Mouse (Mus musculus): ENCODE measurements around the gene Slc35a5. TPM values are rescaled to one million over a fixed set of nuclear protein-coding genes. Genes with fewer than 3 reads are reported as not detected.

The Slc35a5 gene
- total RNA-seq (2014; rRNA removed; ENCODE audit: low replicate concordance) (20.5 and 47.7 TPM in 2 replicates), polyA plus RNA-seq (2015; fragmentation: Nextera tagmentation; extraction: Ambion mirVana) (11.6 and 12.0 TPM in 2 replicates)

DNA sequence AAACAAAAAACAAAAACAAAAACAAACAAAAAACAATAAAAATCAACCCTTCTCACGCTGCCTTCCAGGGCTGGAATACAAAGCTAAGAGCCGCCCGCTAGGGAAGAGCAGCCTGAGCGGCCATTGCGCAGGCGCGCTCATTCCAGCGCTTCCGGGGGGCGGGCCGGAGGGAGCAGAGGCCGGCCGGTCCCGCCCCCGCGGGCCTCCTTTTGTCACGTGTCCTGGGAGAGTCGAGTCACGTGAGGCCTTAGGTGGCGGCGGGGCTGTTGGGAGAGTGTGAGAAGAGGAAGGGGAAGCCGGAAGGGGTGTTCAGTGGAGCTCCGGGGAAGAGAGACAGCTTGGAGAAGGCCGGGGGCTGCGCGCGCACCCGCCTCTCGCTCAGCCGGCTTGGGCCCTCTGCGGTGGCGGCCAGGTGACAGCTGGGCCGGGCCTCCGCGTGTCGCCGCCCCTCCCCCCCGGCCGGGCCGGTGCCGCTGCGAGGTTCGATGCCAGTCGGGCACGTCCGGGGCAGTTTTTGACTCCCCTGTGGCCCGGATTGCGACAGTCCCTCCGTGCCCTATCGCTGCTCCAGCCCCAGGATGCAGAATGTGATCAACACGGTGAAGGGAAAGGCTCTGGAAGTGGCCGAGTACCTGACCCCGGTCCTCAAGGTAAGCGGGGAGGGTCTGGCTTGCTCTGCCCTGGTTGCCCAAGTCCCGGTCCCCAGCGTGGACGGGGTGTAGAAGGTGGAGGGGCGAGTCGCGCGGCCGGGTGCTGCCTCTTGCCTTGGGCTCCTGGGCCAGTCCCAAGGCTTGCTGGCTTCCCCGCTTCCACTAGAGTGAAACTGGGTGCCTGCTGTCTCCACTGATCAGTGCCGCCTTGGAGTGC is at the start of gene Slc35a5, which contains the start of gene Atg3:
Slc35a5 (minus strand) TSS at position 185 of the 867 bp plus-strand sequence.
Atg3 (plus strand) TSS at position 264 of the 867 bp plus-strand sequence.
- Histone ChIP-seq H3K27ac (ENCODE audit: low read depth) (peak within 1 kb of the TSS; percentile 97), H3K9me3 (replicated peaks; ENCODE audit: control insufficient read depth, low read length) (no peaks in the 10 kb centered on the region), H3K27me3 (ENCODE audit: control insufficient read depth, insufficient read depth, low read length) (no peaks in the 10 kb centered on the region), H3K4me2 (ENCODE audit: low read depth, low read length) (peak within 1 kb of the TSS; percentile 71), H3K9ac (replicated peaks; ENCODE audit: low read depth, low read length) (peak within 1 kb of the TSS; percentile 95), H3K4me1 (ENCODE audit: control insufficient read depth, insufficient read depth) (peaks cover 9% of the 10 kb centered on the region; the same call in 1 of the 2 replicates), H3K4me3 (ENCODE audit: low read depth, low read length) (peak within 1 kb of the TSS; percentile 96), H3K36me3 (replicated peaks; ENCODE audit: control insufficient read depth, insufficient read depth, low read length) (peaks cover 15% of the 10 kb centered on the region; the same call in 1 of the 2 replicates)
- TF ChIP-seq CTCF (IDR thresholded peaks at IDR 0.05; ENCODE audit: low read depth), result no peak
- no peak for TF ChIP-seq EP300 (IDR thresholded peaks at IDR 0.05; ENCODE audit: low read depth)
- ATAC-seq (ENCODE audit: insufficient read depth, low read depth) (peak; percentile 98), DNase-seq (ENCODE audit: low spot score) (peak; percentile 99)
- 1% methylated on average over 53 of the region's 64 CpGs for WGBS

- 71% methylated on average over 12 of the region's 12 CpGs for WGBS
Observed at GRCm38 (mm10) chr16:45204859-45205670, 46.6 kb upstream of the Slc35a5 start.

DNA sequence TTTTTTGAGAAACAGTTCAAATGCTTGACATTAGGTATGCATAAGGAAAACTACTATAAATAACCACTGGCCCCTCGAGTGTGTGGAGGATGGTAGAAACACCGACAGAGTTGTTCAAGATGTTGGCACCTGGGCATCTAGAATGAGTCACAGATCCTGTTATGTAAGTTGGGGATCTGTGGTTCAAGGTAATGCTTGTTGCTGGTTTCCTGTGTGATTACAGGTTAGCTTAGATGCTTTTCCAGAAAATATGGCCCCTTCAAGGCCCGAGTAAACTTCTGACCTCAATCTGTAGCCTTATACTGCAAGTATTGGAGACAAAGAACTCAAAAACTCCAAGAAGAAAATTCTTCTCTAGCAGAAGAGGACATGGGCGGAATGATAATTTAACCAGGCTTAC is 45.9 kb upstream of the Slc35a5 start:
- H3K4me1 ChIP-seq (ENCODE audit: control insufficient read depth, insufficient read depth), result no peaks in the 10 kb centered on the region
- H3K4me3 ChIP-seq (ENCODE audit: low read depth, low read length), result no peak overlapping the region
- H3K27ac ChIP-seq (ENCODE audit: low read depth), result no peak overlapping the region
- H3K27me3 ChIP-seq (ENCODE audit: control insufficient read depth, insufficient read depth, low read length), result no peaks in the 10 kb centered on the region
- TF ChIP-seq EP300 (IDR thresholded peaks at IDR 0.05; ENCODE audit: low read depth) (no peak), CTCF (IDR thresholded peaks at IDR 0.05; ENCODE audit: low read depth) (no peak)
- H3K9ac ChIP-seq (replicated peaks; ENCODE audit: low read depth, low read length), result no peak overlapping the region
- H3K4me2 ChIP-seq (ENCODE audit: low read depth, low read length), result no peak overlapping the region
- DNase-seq (ENCODE audit: low spot score) (no peak), ATAC-seq (ENCODE audit: insufficient read depth, low read depth) (no peak)
- no peaks in the 10 kb centered on the region for H3K36me3 ChIP-seq (replicated peaks; ENCODE audit: control insufficient read depth, insufficient read depth, low read length)
- no peaks in the 10 kb centered on the region for H3K9me3 ChIP-seq (replicated peaks; ENCODE audit: control insufficient read depth, low read length)
- 58% methylated on average over 4 of the region's 4 CpGs for WGBS

More at GRCm38 (mm10) chr16:45204859-45205670, 46.6 kb upstream of the Slc35a5 start:
- DNase-seq (ENCODE audit: low spot score), result no peak
- Histone ChIP-seq H3K27me3 (ENCODE audit: control insufficient read depth, insufficient read depth, low read length) (no peaks in the 10 kb centered on the region), H3K9me3 (replicated peaks; ENCODE audit: control insufficient read depth, low read length) (no peaks in the 10 kb centered on the region), H3K4me3 (ENCODE audit: low read depth, low read length) (no peak overlapping the region), H3K36me3 (replicated peaks; ENCODE audit: control insufficient read depth, insufficient read depth, low read length) (no peaks in the 10 kb centered on the region), H3K9ac (replicated peaks; ENCODE audit: low read depth, low read length) (no peak overlapping the region), H3K4me2 (ENCODE audit: low read depth, low read length) (no peak overlapping the region), H3K4me1 (ENCODE audit: control insufficient read depth, insufficient read depth) (no peaks in the 10 kb centered on the region), H3K27ac (ENCODE audit: low read depth) (no peak overlapping the region)
- TF ChIP-seq EP300 (IDR thresholded peaks at IDR 0.05; ENCODE audit: low read depth), result no peak
- ATAC-seq (ENCODE audit: insufficient read depth, low read depth), result no peak

DNA sequence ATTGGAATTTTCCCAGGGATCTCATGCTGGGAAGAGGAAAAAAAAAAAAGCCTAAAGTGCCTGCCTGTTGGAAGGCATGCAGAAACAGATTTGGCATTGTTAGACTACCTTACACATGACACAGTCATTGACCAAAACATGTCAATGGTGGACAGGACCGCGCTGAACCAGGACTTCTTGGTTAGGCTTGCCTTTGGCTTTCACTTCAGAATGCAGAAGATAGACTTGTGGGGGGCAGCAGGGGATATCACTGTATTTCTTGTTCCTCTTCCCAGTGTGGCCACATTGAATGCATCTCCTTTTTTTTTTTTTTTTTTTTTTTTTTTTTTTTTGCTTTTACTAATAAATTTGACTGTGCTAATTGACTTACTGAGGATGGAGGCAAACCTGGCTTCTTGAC is 42.9 kb upstream of the Slc35a5 start:
- no peak overlapping the region for H3K27ac ChIP-seq (ENCODE audit: low read depth)
- H3K4me1 ChIP-seq (ENCODE audit: control insufficient read depth, insufficient read depth), result no peaks in the 10 kb centered on the region
- no peaks in the 10 kb centered on the region for H3K36me3 ChIP-seq (replicated peaks; ENCODE audit: control insufficient read depth, insufficient read depth, low read length)
- no peak for DNase-seq (ENCODE audit: low spot score)
- TF ChIP-seq CTCF (IDR thresholded peaks at IDR 0.05; ENCODE audit: low read depth) (no peak), EP300 (IDR thresholded peaks at IDR 0.05; ENCODE audit: low read depth) (no peak)
- no peak overlapping the region for H3K9ac ChIP-seq (replicated peaks; ENCODE audit: low read depth, low read length)
- no peaks in the 10 kb centered on the region for H3K27me3 ChIP-seq (ENCODE audit: control insufficient read depth, insufficient read depth, low read length)
- no peak for ATAC-seq (ENCODE audit: insufficient read depth, low read depth)
- no peak overlapping the region for H3K4me2 ChIP-seq (ENCODE audit: low read depth, low read length)
- WGBS, result 91% methylated on average over 2 of the region's 2 CpGs
- no peak overlapping the region for H3K4me3 ChIP-seq (ENCODE audit: low read depth, low read length)
- no peaks in the 10 kb centered on the region for H3K9me3 ChIP-seq (replicated peaks; ENCODE audit: control insufficient read depth, low read length)

GRCm38 (mm10) chr16:45196816-45197215 is 38.3 kb upstream of the Slc35a5 start:
- H3K9me3 ChIP-seq (replicated peaks; ENCODE audit: control insufficient read depth, low read length), result no peaks in the 10 kb centered on the region
- H3K36me3 ChIP-seq (replicated peaks; ENCODE audit: control insufficient read depth, insufficient read depth, low read length), result no peaks in the 10 kb centered on the region
- no peaks in the 10 kb centered on the region for H3K27me3 ChIP-seq (ENCODE audit: control insufficient read depth, insufficient read depth, low read length)
- H3K4me3 ChIP-seq (ENCODE audit: low read depth, low read length), result no peak overlapping the region
- ATAC-seq (ENCODE audit: insufficient read depth, low read depth), result peak; percentile 47; the same call in 1 of the 2 replicates
- peak; percentile 51 for DNase-seq (ENCODE audit: low spot score)
- no peak overlapping the region for H3K27ac ChIP-seq (ENCODE audit: low read depth)
- WGBS, result 37% methylated on average over 6 of the region's 6 CpGs
- no peak overlapping the region for H3K4me2 ChIP-seq (ENCODE audit: low read depth, low read length)
- no peak overlapping the region for H3K9ac ChIP-seq (replicated peaks; ENCODE audit: low read depth, low read length)
- TF ChIP-seq EP300 (IDR thresholded peaks at IDR 0.05; ENCODE audit: low read depth) (no peak), CTCF (IDR thresholded peaks at IDR 0.05; ENCODE audit: low read depth) (peak; percentile 79)
- H3K4me1 ChIP-seq (ENCODE audit: control insufficient read depth, insufficient read depth), result no peaks in the 10 kb centered on the region

Measured in heart, postnatal 0 days (tissue).